Mouse (Mus musculus) heart, embryonic 10.5 days (tissue): ENCODE data around the gene Naa11. TPM values are rescaled to one million over a fixed set of nuclear protein-coding genes. Genes with fewer than 3 reads are reported as not detected.

Experiments
- polyA plus RNA-seq: library from polyadenylated mRNA; unstranded; fragments of >200 nt; fragmentation: Nextera tagmentation; extraction: Ambion mirVana; gene quantifications from 2 replicates; pipeline ENCODE4 v1.2.1, GENCODE M21; 2016

Gene Naa11
- polyA plus RNA-seq, 1 experiment from 2014 or later: not detected

Other genes with a start within 250 kb of the Naa11 start
- gene Gk2, start 64.6 kb upstream of the Naa11 start, polyA plus RNA-seq: not detected in 2 replicates